Mouse (Mus musculus) liver, embryonic 14.5 days (tissue): ENCODE data around the gene Lrp1. TPM values are rescaled to one million over a fixed set of nuclear protein-coding genes. Genes with fewer than 3 reads are reported as not detected.

Source experiments
- ATAC-seq: fragments of 200-750 bp; cut with Nextera tagmentation; 2 replicates; pipeline ENCODE4 v1.8.0; 2017; ENCODE audit warnings: moderate number of reproducible peaks, mild to moderate bottlenecking, moderate library complexity; ENCODE audit not compliant: insufficient read depth
- DNase-seq, 3 experiments: peaks; one replicate each; pipeline ENCODE4 v3.0.0-alpha.2; 2012 to 2013; ENCODE audit warnings: low read depth in 3 of 3, low spot score in 3 of 3
- H3K27ac ChIP-seq: fragments of 300-500 bp; sonication (generic); 2 replicates; pipeline ENCODE4 v1.5.1; 2014; ENCODE audit warnings: moderate library complexity, mild to moderate bottlenecking, control low read depth, inconsistent platforms
- H3K27me3 ChIP-seq: fragments of 300-500 bp; sonication (generic); 2 replicates; pipeline ENCODE4 v1.6.1; 2014; ENCODE audit warnings: mild to moderate bottlenecking, low read length, moderate library complexity; ENCODE audit not compliant: control insufficient read depth, insufficient read depth
- H3K36me3 ChIP-seq: fragments of 300-500 bp; sonication (generic); replicated peaks from 2 replicates; pipeline ENCODE4 v1.6.1; 2014; ENCODE audit warnings: low read depth; ENCODE audit not compliant: control insufficient read depth, insufficient read depth
- H3K4me1 ChIP-seq, 2 experiments: fragments of 200-500 bp in 1 of 2; fragments of 300-500 bp in 1 of 2; sonication (generic) in 1 of 2; replicated peaks; 2 replicates each; pipeline ENCODE4 v1.6.1; 2012 to 2014; ENCODE audit warnings: antibody characterized with exemption in 1 of 2, inconsistent platforms in 1 of 2, low read length in 1 of 2; ENCODE audit not compliant: control insufficient read depth in 2 of 2, insufficient read depth in 2 of 2
- H3K4me2 ChIP-seq: fragments of 300-500 bp; sonication (generic); 2 replicates; pipeline ENCODE4 v1.6.1; 2014; ENCODE audit warnings: low read depth, mild to moderate bottlenecking, control low read depth, moderate library complexity
- H3K4me3 ChIP-seq, 2 experiments: fragments of 200-500 bp in 1 of 2; fragments of 300-500 bp in 1 of 2; sonication (generic) in 1 of 2; 2 replicates each; pipeline ENCODE4 v1.5.1; 2012 to 2014; ENCODE audit warnings: low read depth in 2 of 2, low read length in 2 of 2, mild to moderate bottlenecking in 2 of 2, control low read depth in 1 of 2, inconsistent platforms in 1 of 2, moderate library complexity in 1 of 2; ENCODE audit not compliant: insufficient read depth in 1 of 2
- H3K9ac ChIP-seq: fragments of 300-500 bp; sonication (generic); replicated peaks from 2 replicates; pipeline ENCODE4 v1.6.1; 2014; ENCODE audit warnings: mild to moderate bottlenecking, control low read depth, moderate library complexity
- H3K9me3 ChIP-seq: fragments of 300-500 bp; sonication (generic); 2 replicates; pipeline ENCODE4 v1.6.1; 2016; ENCODE audit warnings: low read length, mixed read lengths; ENCODE audit not compliant: control insufficient read depth
- CTCF ChIP-seq: IDR thresholded peaks from 2 replicates; pipeline ENCODE4 v1.5.1; 2016; ENCODE audit warnings: antibody characterized with exemption, low read depth, control low read depth
- EP300 ChIP-seq: IDR thresholded peaks from 2 replicates; pipeline ENCODE4 v1.6.1; 2016; ENCODE audit warnings: antibody characterized with exemption, low read depth
- WGBS: fragments of 180-500 bp; shearing (Covaris S2); extraction: QIAGEN DNeasy Blood & Tissue Kit; methylation state at CpG from one replicate; pipeline ENCODE4 v1.1.7; 2014; ENCODE audit not compliant: insufficient replicate concordance; 5-methylcytosine and 5-hydroxymethylcytosine counted together
- polyA plus RNA-seq, 2 experiments: library from polyadenylated mRNA; depleted of rRNA in 1 of 2; stranded (reverse) in 1 of 2; unstranded in 1 of 2; fragments of >200 nt; fragmentation: Nextera tagmentation in 1 of 2; extraction: Ambion mirVana in 1 of 2; gene quantifications; 2 replicates each; pipeline versions ENCODE4 v1.2.1 to v1.2.3; 2012 to 2014

Gene Lrp1
- polyA plus RNA-seq, 2 experiments = 13.2 to 18.2 TPM

DNA sequence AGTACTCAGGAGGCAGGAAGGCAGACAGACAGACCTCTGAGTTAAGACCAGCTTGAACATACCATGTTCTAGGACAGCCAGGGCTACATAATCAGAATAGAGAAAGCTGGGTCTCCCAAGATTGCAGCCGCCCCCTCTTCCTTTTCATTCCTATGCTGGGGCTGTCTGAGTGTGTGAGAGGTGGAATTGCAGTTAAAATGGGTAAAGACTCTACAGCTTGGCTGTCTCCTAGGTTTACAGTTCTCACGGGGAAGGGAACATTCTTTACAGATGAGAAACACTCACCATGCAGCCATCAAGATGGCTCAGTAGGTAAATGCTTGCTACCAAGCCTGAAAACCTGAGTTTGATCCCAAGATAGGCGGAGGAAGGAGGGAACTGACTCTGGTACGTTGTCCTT is 120.9 kb downstream of the Lrp1 start:
- H3K4me2 ChIP-seq = no peak overlapping the region
- TF ChIP-seq EP300 (no peak), CTCF (no peak)
- no peak overlapping the region for H3K4me3 ChIP-seq
- WGBS = 67% methylated on average over 4 of the region's 4 CpGs
- no peaks in the 10 kb centered on the region for H3K4me1 ChIP-seq
- no peaks in the 10 kb centered on the region for H3K27me3 ChIP-seq
- H3K36me3 ChIP-seq = peaks cover 4% of the 10 kb centered on the region; the same call in 1 of the 2 replicates
- no peaks in the 10 kb centered on the region for H3K9me3 ChIP-seq
- H3K27ac ChIP-seq = no peak overlapping the region
- DNase-seq = no peak
- ATAC-seq = no peak
- H3K9ac ChIP-seq = no peak overlapping the region

DNA sequence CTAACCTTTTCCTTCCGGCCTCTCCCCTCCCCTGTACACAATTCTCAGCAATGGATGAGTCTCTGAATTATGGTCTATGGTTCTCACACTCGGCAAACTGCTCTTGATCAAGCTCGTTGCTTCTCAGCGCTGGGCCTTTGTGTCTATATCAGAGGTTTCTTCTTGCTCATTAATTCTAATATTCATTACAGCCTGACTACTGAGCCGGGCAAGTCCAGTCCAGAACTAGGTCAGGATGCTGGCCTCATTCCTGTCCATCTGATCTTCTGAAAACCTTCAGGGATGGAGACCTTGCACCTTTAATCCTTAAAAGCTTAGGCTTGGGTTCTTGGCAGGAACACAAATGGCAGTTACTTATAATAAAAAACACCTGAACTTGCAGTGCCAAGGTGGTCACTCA is 121.4 kb downstream of the Lrp1 start:
- Histone ChIP-seq H3K9me3 (no peaks in the 10 kb centered on the region), H3K9ac (no peak overlapping the region), H3K4me2 (no peak overlapping the region), H3K4me3 (no peak overlapping the region), H3K36me3 (peaks cover 4% of the 10 kb centered on the region; the same call in 1 of the 2 replicates), H3K27ac (no peak overlapping the region), H3K4me1 (no peaks in the 10 kb centered on the region), H3K27me3 (no peaks in the 10 kb centered on the region)
- whole genome bisulfite sequencing = 74% methylated on average over 5 of the region's 5 CpGs
- no peak for TF ChIP-seq EP300
- no peak for DNase-seq
- no peak for ATAC-seq

DNA sequence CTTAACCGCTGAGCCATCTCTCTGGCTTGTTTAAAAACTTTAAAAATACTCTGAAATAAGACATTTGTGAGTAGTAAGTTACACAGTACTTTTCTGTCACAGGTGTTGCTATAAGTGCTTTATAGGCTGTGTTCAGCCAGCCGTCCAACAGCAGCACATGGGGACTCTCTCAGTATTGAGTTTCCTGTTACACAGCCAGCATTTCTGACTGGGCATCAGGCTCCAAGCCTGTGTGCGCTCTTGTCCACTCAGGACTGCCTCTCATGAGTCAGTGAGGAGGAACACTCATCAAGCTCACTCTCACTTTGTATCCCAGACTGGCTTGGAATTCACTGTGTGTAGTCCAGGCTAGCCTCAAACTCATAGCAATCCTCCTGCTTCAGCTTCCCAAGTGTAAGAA is 124.8 kb downstream of the Lrp1 start:
- no peak overlapping the region for H3K4me3 ChIP-seq
- H3K4me2 ChIP-seq = no peak overlapping the region
- no peaks in the 10 kb centered on the region for H3K4me1 ChIP-seq
- no peaks in the 10 kb centered on the region for H3K9me3 ChIP-seq
- H3K27ac ChIP-seq = no peak overlapping the region
- no peak overlapping the region for H3K9ac ChIP-seq
- no peak for TF ChIP-seq EP300
- TF ChIP-seq CTCF = no peak
- H3K36me3 ChIP-seq = peaks cover 13% of the 10 kb centered on the region; the same call in 1 of the 2 replicates
- no peak for DNase-seq
- ATAC-seq = no peak
- 77% methylated on average over 3 of the region's 3 CpGs for WGBS
- no peaks in the 10 kb centered on the region for H3K27me3 ChIP-seq

DNA sequence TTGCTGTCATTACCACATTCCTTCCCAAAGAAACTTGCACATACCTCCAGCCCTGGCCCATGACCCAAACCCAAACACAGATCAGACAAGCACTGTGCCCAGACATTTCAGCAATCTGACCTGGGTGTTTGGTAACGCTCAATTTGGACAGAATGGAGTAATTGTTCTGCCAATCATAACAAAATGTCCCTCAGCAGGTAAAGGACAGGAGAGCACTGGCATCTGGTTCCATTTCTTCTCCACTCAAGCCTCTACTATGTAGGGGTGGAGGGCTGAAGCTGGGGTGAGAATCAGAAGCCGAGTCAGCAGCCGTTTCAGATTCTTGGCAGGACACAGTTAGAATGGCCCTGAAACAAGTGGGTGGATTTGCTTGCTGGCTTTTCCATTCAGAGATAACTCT is 128.8 kb downstream of the Lrp1 start:
- DNase-seq (no peak), ATAC-seq (no peak)
- Histone ChIP-seq H3K27me3 (no peaks in the 10 kb centered on the region), H3K4me3 (no peak overlapping the region), H3K36me3 (peaks cover 13% of the 10 kb centered on the region), H3K4me2 (no peak overlapping the region), H3K9me3 (no peaks in the 10 kb centered on the region), H3K4me1 (no peaks in the 10 kb centered on the region), H3K9ac (no peak overlapping the region), H3K27ac (no peak overlapping the region)
- no peak for TF ChIP-seq EP300
- TF ChIP-seq CTCF = no peak
- WGBS = 81% methylated on average over 3 of the region's 3 CpGs

DNA sequence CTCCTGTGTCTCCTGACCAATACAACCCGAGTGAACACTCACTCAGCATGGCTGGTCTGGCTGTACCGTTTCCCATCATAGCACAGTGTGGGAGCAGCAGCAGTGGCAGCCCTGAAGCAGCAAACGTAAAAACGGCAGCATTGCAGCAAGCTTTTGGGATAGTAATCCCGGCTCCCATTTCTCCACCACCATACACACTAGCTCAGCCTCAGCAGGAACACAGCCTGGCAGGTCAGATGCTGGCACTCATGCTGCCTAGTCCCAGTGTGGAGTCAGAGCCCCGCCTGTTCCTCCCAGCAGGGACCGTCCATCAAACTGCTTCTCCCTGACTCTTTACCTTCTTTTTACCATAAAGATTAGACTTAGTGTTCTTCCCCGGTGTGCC is 129.8 kb downstream of the Lrp1 start:
- TF ChIP-seq CTCF = no peak
- TF ChIP-seq EP300 = no peak
- H3K4me2 ChIP-seq = no peak overlapping the region
- no peaks in the 10 kb centered on the region for H3K9me3 ChIP-seq
- H3K27ac ChIP-seq = no peak overlapping the region
- DNase-seq (no peak), ATAC-seq (no peak)
- WGBS = 74% methylated on average over 8 of the region's 8 CpGs
- no peak overlapping the region for H3K4me3 ChIP-seq
- no peak overlapping the region for H3K9ac ChIP-seq
- H3K4me1 ChIP-seq = no peaks in the 10 kb centered on the region
- H3K36me3 ChIP-seq = peaks cover 11% of the 10 kb centered on the region
- H3K27me3 ChIP-seq = no peaks in the 10 kb centered on the region
